Mouse (Mus musculus) urinary bladder, postnatal 14 days (tissue): ENCODE measurements around the gene Mrtfa.

Experiments used
- DNase-seq: peaks from one replicate; pipeline ENCODE4 v3.0.0; 2021; ENCODE audit warnings: low spot score

Mrtfa gene

GRCm38 (mm10) chr15:81156453-81156852, 34.1 kb downstream of the Mrtfa start:
- no peak for DNase-seq

GRCm38 (mm10) chr15:81155845-81156244, 34.7 kb downstream of the Mrtfa start:
- no peak for DNase-seq

DNA sequence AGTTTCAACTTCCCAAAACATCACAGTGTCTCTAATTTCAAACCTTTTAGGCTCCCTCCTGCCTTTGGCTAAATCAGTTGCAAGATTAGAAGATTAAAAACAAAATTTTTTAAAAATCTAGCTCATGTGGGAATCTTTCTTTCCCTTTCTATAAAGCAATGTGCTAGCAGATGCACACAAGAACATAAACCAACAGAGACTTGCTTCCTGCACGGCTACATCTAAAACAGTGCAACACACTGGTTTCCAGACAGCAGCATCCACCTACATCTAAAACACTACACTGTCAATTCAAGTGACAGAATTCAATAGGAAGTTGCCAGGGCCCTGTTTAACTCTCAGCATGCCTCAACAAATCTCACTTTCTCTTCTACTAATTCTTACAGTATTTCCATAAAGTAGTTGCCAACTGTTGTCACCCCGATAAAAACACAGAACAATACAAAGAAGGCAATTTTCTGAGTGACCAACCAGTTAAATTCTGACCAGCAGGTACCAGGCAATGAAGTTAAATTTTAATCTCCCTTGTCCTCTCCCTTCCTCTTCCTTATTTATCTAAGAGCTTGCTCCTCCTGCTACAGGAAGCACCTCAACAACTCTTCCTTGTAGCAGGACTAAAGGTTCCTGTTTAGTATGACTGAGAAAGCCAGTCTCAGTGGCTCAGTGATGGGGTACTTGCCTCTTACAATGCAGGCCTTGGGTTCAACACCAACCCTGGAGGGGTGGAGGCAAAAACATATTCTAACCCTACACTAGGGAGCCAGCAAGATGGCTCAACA, 35.5 kb downstream of the Mrtfa start:
- DNase-seq: no peak

DNA sequence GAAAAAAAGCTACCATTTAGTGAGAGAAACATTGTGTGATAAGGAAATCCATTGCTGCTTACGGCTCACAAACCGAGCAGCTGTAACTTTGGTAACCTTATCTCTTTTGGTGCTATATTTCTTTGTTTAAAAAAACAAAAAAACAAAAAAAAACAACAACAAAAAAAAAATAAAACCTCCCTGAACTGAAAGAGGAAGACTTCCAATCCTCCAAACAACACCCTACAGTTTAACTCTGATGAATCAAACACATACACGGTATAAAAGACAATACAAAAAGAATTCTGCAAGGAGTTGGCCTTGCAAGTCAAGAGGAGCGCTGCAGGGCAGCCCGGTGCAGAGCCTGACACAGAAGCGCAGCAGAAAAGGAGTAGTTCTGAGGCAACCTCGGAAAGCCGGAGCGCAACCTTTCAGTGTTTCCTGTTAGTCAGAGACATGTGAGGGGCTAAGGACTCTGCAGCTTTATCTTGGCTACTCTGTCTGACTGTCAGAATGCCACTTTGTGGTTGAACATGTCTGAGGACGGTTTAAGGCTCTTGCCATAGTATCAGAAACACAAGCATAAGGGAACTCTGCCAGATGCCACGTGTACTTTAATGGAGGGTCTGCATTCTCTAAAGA, 48.5 kb downstream of the Mrtfa start:
- no peak for DNase-seq

DNA sequence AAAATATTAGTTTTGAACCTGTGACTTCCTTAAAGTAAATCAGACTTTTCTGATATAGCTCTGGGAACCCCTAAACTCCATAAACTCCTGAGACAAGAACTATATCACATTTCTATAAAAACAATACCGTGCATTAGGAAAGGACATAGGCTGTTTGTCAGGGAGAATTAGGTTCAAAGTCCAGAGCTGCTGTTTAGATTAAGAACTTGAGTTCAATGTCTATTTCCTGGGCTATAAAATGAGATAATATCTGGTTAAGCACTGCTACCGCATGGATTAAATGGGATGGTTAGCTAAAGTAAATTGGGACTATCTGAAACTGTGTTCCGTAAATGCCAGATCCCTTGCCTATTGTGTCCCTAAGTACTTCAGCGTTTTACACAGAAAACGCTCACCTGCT, 50.6 kb downstream of the Mrtfa start:
- DNase-seq: no peak

- peak; percentile 36 for DNase-seq
Measured at GRCm38 (mm10) chr15:81137298-81137697, 53.3 kb downstream of the Mrtfa start.

GRCm38 (mm10) chr15:81133781-81134180, 56.8 kb downstream of the Mrtfa start:
- DNase-seq: no peak

- DNase-seq: no peak
Measured at GRCm38 (mm10) chr15:81131152-81131551, 59.4 kb downstream of the Mrtfa start.

- no peak for DNase-seq
Measured at GRCm38 (mm10) chr15:81129970-81130369, 60.6 kb downstream of the Mrtfa start.

DNA sequence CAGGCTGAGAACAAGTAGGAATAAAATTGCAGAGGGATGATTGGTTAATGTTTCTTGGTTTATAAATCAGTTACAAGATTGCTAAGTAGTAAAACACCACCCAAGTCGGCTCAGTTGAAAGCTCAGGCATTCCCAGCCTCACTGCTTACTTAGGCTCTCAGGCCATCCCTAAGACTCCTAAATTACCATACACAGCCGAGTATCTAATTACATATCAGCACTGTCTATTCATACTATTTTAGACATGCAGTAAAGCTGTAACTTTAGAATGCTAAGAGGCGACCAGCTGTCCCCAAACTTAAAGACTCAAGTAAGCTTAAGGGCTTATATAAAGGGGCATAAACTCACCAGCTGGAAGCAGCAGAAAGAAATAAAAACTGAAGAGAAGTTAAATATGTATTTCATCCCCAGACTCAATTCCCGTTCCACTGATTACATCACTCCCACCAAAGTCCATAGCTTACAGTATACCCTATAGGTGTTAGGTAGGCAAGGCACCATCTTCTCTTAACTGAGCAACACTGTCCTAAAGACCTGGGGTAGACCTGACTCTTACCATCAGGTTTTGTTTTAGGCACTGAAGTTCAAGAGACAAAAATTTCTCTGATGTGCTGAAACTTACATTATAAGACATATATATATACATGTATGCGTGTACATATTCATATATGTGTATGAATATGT, 62.3 kb downstream of the Mrtfa start:
- no peak for DNase-seq

DNA sequence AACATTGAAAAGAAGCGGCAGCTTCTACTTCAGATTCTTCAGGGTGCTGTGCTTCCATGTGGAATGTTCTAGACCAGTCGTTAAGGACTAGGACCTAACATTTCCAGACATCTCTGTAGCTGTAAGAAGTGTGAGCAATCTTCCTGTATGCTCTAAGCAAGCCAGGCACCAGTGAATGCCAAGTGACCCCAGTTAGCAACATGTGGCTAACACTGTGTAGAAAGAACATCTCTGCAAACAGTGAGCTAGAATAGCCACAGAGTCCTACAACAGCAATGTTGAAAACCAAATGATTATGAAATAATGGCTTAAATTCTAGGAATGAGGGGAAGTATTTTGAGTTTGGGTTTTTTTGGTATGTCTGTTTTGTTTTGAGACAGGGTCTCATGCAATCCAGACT, 66.3 kb downstream of the Mrtfa start:
- no peak for DNase-seq

GRCm38 (mm10) chr15:81123122-81123521, 67.4 kb downstream of the Mrtfa start:
- no peak for DNase-seq

GRCm38 (mm10) chr15:81122535-81122934, 68.0 kb downstream of the Mrtfa start:
- no peak for DNase-seq

GRCm38 (mm10) chr15:81122078-81122477, 68.5 kb downstream of the Mrtfa start:
- DNase-seq: no peak

DNA sequence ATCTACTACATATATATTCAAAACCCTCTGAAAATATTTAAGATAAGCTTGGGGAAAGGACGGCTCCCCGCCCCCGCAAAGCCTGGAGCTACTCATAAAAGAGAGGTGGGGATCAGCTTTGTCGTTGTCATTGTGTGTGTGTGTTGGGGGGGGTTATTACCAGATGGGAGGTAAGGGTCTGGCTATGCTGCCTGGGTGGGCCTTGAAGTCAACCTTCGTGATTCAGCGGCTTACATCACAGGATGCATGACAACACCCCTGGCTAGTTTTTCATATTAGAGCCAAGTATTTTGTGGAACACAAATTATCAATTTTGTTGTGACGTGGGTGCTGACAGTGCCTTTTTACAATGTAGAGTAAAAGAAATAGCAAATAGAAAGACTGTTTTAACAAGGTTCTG, 69.6 kb downstream of the Mrtfa start:
- DNase-seq: no peak

DNA sequence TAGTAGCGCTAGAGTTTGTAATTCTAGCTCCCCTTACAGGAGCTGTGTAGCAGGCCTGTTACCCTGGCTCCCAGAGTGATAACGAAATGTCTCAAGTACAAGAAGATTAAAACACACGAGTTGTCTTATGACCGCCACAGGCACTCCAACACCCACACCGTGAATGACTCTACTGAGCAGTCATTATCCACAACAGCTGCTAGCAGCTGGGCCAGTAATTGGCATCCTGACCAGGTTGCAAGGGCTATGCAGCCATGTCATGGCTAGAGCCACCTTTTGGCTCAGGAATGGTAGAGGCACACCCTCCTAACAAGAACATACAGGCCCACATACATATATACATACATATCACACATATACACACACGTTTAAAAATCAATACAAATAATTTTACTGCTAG, 70.4 kb downstream of the Mrtfa start:
- DNase-seq: no peak

DNA sequence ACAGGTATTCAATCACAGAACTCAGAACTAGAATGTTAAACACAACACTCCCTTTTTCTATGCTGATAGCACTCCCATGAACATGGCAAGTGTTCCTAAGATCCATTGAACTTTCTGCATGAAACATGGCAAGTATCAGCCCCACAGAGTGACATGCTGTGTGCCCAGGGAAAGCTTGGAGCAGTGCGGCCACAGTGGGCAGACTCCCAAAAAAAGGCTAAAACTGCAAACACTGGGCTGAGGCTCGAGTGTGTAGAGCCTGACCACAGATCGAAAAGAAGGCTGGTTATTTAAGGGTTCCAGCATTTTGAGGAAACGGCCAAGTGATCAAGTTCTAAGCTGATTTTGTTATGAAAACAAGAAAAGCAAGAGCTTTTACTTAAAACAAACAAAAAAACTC, 72.3 kb downstream of the Mrtfa start:
- DNase-seq: no peak

DNA sequence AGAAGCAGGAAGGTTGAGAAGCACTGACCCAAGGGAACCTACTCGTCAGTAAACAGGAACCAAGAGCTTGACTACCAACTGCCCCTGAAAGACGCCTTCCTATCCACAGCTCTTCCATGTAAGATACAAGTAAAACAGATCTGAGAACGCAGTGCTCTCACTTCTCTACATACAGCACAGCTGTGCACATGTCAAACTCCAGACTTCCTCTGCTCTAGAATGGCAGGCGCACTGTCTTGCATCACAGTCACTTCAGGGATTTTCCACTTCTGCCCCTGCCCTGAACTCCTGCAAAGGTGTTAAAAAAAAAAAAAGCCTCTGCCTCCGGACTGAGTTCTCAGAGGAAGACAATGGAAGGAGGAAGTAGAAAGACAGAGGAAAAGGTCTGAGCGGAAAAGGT, 78.0 kb downstream of the Mrtfa start:
- DNase-seq: no peak

DNA sequence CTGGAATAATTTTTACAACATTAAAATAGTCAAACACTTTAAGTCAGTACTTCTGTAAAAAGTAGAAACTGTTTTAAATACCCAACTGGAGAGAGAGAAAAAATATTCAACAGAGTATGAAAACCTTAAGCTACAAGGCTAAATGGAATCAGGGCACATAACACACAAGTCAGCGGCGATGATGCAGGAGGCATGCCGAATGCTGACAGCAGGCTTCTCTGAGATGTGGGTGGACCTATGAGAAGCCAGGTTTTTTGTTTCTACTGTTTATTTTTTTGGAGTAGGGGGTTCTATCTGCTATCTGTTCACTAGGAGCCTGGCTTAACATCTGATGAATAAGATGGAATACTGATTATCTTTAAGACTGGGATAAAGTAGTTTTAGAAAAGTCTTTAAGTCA, 80.2 kb downstream of the Mrtfa start:
- no peak for DNase-seq

DNA sequence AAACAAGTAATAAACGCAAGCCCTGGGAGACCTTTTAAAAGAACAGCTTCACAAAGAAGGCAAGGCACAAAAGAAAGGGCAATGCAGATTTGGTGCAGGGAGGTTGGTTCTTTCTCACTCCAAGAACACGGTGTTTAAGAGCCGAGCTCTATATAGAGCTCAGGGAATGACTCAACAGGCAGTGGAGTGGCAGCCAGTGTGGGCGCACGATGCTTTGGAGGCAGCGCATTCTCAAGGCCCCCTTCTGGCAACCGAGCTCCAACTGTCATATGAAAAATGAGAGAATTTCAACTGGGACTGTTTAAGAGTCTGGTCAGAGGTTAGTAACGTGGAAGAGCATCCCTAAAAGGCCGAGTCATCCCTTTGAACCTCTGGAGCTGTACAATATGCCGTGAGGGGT, 84.6 kb downstream of the Mrtfa start:
- no peak for DNase-seq

- no peak for DNase-seq
Measured at GRCm38 (mm10) chr15:81104585-81105259, 85.8 kb downstream of the Mrtfa start.

DNA sequence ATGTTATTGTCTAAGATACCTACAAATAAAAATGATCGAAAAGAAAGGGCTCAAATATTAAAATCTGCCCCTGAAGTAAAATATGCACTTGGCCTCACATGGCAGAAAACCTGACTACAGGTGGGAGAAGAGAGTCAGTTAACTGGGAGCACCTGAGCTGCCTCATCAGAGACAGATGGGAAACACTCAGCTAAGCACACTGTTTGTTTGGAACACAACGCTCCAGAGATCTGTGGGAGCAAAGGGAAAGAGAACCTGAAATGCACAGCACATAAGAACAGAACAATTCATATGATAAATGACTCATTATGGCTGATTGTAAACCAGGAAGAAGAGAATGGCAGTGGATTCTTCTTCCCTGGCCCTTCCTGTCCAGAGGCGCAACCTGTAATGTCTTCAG, 87.1 kb downstream of the Mrtfa start:
- no peak for DNase-seq
